Mouse (Mus musculus): ENCODE data around the gene Pax3. TPM values are rescaled to one million over a fixed set of nuclear protein-coding genes. Genes with fewer than 3 reads are reported as not detected.

Pax3 gene
- total and polyA plus RNA-seq, 3 experiments: 0.08 to 0.10 TPM; not detected in 1

DNA sequence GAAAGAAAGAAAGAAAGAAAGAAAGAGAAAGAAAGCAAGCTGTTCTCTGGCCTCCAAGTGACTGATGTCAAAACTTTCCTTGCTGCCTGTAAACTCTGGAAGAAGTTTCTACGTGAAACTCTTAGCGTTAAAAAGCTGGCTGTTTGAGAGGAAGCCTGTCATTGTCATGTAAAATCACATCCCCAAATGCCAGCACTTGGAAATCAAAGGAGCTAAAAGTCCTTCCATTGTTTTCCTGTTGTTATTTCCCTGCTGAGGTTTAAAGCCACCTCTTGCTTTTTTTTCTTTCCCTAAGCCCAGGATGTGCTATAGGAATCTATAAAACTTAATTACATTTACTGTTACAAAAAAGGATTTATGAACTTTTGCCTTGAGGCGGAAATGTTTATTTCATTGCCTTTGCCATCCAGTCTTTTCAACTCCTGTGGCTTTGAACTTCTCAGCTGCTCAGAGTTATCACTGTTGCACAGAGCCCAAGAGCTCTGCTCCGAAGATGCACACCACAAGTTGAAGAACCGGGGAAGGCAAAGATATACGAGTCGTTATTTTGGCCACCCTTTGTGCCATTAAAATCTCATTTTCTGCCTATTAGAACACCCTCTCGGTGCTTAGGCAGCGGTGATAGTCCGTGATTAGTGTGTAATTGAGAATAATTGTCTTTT is 76.9 kb downstream of the Pax3 start:
- dilution Hi-C loops (cut with MboI; ENCODE audit: extremely low pct_ligation_motif_present, extremely low pct_unique_long_range_greater_than_20kb, low sequenced_read_pairs) (no loop called here), in situ Hi-C loops (cut with MboI; ENCODE audit: low pct_ligation_motif_present, low pct_unique_long_range_greater_than_20kb, low sequenced_read_pairs) (no loop called here)
- Histone ChIP-seq H3K36me3 (replicated peaks in 1 of 2; ENCODE audit: control insufficient read depth in 1 of 2, insufficient read depth in 1 of 2, low read length in 1 of 2) (no peaks in the 10 kb centered on the region), H3K4me1 (ENCODE audit: control insufficient read depth in 1 of 2, insufficient read depth in 2 of 2) (no peaks in the 10 kb centered on the region), H3K9me3 (replicated peaks; ENCODE audit: low read length) (no peaks in the 10 kb centered on the region), H3K27me3 (replicated peaks) (no peaks in the 10 kb centered on the region), H3K4me3 (replicated peaks in 1 of 3; ENCODE audit: low read depth in 2 of 3, low read length in 2 of 3, poor library complexity in 1 of 3) (no peak overlapping the region), H3K4me2 (ENCODE audit: insufficient read depth, low read depth, poor library complexity, severe bottlenecking) (no peak overlapping the region), H3K79me2 (replicated peaks; ENCODE audit: control insufficient read depth, extremely low read depth, insufficient read depth, poor library complexity, severe bottlenecking) (no peaks in the 10 kb centered on the region), H3K9ac (ENCODE audit: insufficient read depth, low read depth) (no peak overlapping the region), H3K27ac (ENCODE audit: insufficient read depth, low read depth) (no peak overlapping the region)
- TF ChIP-seq MYC (IDR thresholded peaks at IDR 0.05; ENCODE audit: low read depth, low read length) (no peak), PAX5 (IDR thresholded peaks at IDR 0.05; ENCODE audit: low read length) (no peak), CTCF (conservative IDR thresholded peaks at IDR 0.05 in 1 of 2, IDR thresholded peaks at IDR 0.05 in 1 of 2; ENCODE audit: low read depth in 2 of 2, low read length in 2 of 2) (no peak), CHD1 (IDR thresholded peaks at IDR 0.05; ENCODE audit: low read depth, low read length) (no peak), MAZ (IDR thresholded peaks at IDR 0.05; ENCODE audit: low read depth, low read length) (no peak)
- DNase-seq (ENCODE audit: extremely low read depth): no peak

- Histone ChIP-seq H3K27ac (ENCODE audit: insufficient read depth, low read depth) (no peak overlapping the region), H3K9ac (ENCODE audit: insufficient read depth, low read depth) (no peak overlapping the region), H3K9me3 (replicated peaks; ENCODE audit: low read length) (no peaks in the 10 kb centered on the region), H3K27me3 (replicated peaks) (no peaks in the 10 kb centered on the region), H3K4me3 (replicated peaks in 1 of 3; ENCODE audit: low read depth in 2 of 3, low read length in 2 of 3, poor library complexity in 1 of 3) (no peak overlapping the region), H3K4me2 (ENCODE audit: insufficient read depth, low read depth, poor library complexity, severe bottlenecking) (no peak overlapping the region), H3K79me2 (replicated peaks; ENCODE audit: control insufficient read depth, extremely low read depth, insufficient read depth, poor library complexity, severe bottlenecking) (no peaks in the 10 kb centered on the region), H3K36me3 (replicated peaks in 1 of 2; ENCODE audit: control insufficient read depth in 1 of 2, insufficient read depth in 1 of 2, low read length in 1 of 2) (no peaks in the 10 kb centered on the region), H3K4me1 (ENCODE audit: control insufficient read depth in 1 of 2, insufficient read depth in 2 of 2) (peaks cover 0 to 8% of the 10 kb centered on the region in 2 experiments; a peak in 1 of 4 replicates)
- no peak for TF ChIP-seq MXI1 (IDR thresholded peaks at IDR 0.05; ENCODE audit: low read depth, low read length)
- no peak for TF ChIP-seq RCOR1 (conservative IDR thresholded peaks at IDR 0.05; ENCODE audit: low read depth, low read length)
- no peak for TF ChIP-seq MYC (IDR thresholded peaks at IDR 0.05; ENCODE audit: low read depth, low read length)
- TF ChIP-seq HCFC1 (IDR thresholded peaks at IDR 0.05; ENCODE audit: low read depth, low read length): no peak
- TF ChIP-seq USF1 (IDR thresholded peaks at IDR 0.05; ENCODE audit: low read depth, low read length): no peak
- no peak for TF ChIP-seq POLR2AphosphoS2 (IDR thresholded peaks at IDR 0.05; ENCODE audit: low read depth, low read length)
- TF ChIP-seq POLR2A (IDR thresholded peaks at IDR 0.05; ENCODE audit: low read depth, low read length): no peak
- no peak for TF ChIP-seq IRF4 (IDR thresholded peaks at IDR 0.05; ENCODE audit: low read depth, low read length)
- TF ChIP-seq JUND (conservative IDR thresholded peaks at IDR 0.05; ENCODE audit: low read depth, low read length): no peak
- TF ChIP-seq CTCF (conservative IDR thresholded peaks at IDR 0.05 in 1 of 2, IDR thresholded peaks at IDR 0.05 in 1 of 2; ENCODE audit: low read depth in 2 of 2, low read length in 2 of 2): no peak
- no peak for TF ChIP-seq ZMIZ1 (IDR thresholded peaks at IDR 0.05; ENCODE audit: low read depth, low read length)
- no peak for TF ChIP-seq ETS1 (conservative IDR thresholded peaks at IDR 0.05; ENCODE audit: low read depth, low read length)
- no peak for TF ChIP-seq RAD21 (IDR thresholded peaks at IDR 0.05; ENCODE audit: low read depth, low read length)
- no peak for TF ChIP-seq UBTF (IDR thresholded peaks at IDR 0.05; ENCODE audit: low read depth, low read length)
- DNase-seq (ENCODE audit: extremely low read depth): no peak
- in situ Hi-C loops (cut with MboI; ENCODE audit: low pct_ligation_motif_present, low pct_unique_long_range_greater_than_20kb, low sequenced_read_pairs): no loop called here
- dilution Hi-C loops (cut with MboI; ENCODE audit: extremely low pct_ligation_motif_present, extremely low pct_unique_long_range_greater_than_20kb, low sequenced_read_pairs): no loop called here
Observed at GRCm38 (mm10) chr1:78116046-78116445, 80.9 kb downstream of the Pax3 start.
